Mouse (Mus musculus) neural tube, embryonic 14.5 days (tissue): ENCODE data around the gene Eif4g3. TPM values are rescaled to one million over a fixed set of nuclear protein-coding genes. Genes with fewer than 3 reads are reported as not detected.
A peak's percentile ranks its signal among the peaks of the same experiment; 100 is the strongest.

Source experiments
- ATAC-seq: fragments of 200-750 bp; cut with Nextera tagmentation; 2 replicates; pipeline ENCODE4 v1.8.0; 2017; ENCODE audit warnings: low read depth, mild to moderate bottlenecking, moderate TSS enrichment, moderate library complexity
- H3K27ac ChIP-seq: fragments of 300-500 bp; sonication (generic); 2 replicates; pipeline ENCODE4 v1.5.1; 2014; ENCODE audit warnings: low read depth, mild to moderate bottlenecking, control low read depth, low read length, moderate library complexity, mixed read lengths
- H3K27me3 ChIP-seq: fragments of 300-500 bp; sonication (generic); 2 replicates; pipeline ENCODE4 v1.6.1; 2014; ENCODE audit warnings: low read length; ENCODE audit not compliant: control insufficient read depth, insufficient read depth
- H3K36me3 ChIP-seq: fragments of 300-500 bp; sonication (generic); 2 replicates; pipeline ENCODE4 v1.6.1; 2014; ENCODE audit warnings: low read length, mixed read lengths; ENCODE audit not compliant: control insufficient read depth, insufficient read depth
- H3K4me1 ChIP-seq: fragments of 300-500 bp; sonication (generic); 2 replicates; pipeline ENCODE4 v1.6.1; 2014; ENCODE audit warnings: low read length; ENCODE audit not compliant: control insufficient read depth, insufficient read depth
- H3K4me2 ChIP-seq: fragments of 300-500 bp; sonication (generic); 2 replicates; pipeline ENCODE4 v1.6.1; 2014; ENCODE audit warnings: mild to moderate bottlenecking, low read depth, low read length, control low read depth
- H3K4me3 ChIP-seq: fragments of 300-500 bp; sonication (generic); 2 replicates; pipeline ENCODE4 v1.5.1; 2014; ENCODE audit warnings: low read depth, low read length, control low read depth, mixed read lengths
- H3K9ac ChIP-seq: fragments of 300-500 bp; sonication (generic); replicated peaks from 2 replicates; pipeline ENCODE4 v1.6.1; 2014; ENCODE audit warnings: low read depth, mild to moderate bottlenecking, control low read depth, low read length, mixed read lengths
- H3K9me3 ChIP-seq: fragments of 300-500 bp; sonication (generic); 2 replicates; pipeline ENCODE4 v1.6.1; 2016; ENCODE audit warnings: low read length; ENCODE audit not compliant: control insufficient read depth
- WGBS: fragments of 180-500 bp; shearing (Covaris S2); extraction: QIAGEN DNeasy Blood & Tissue Kit; methylation state at CpG from one replicate; pipeline ENCODE4 v1.1.7; 2014; 5-methylcytosine and 5-hydroxymethylcytosine counted together
- polyA plus RNA-seq: library from polyadenylated mRNA; unstranded; fragments of >200 nt; fragmentation: Nextera tagmentation; extraction: Ambion mirVana; gene quantifications from 2 replicates; pipeline ENCODE4 v1.2.1, GENCODE M21; 2014

The Eif4g3 gene
- polyA plus RNA-seq, 1 experiment from 2014 or later, result 71.4 TPM

DNA sequence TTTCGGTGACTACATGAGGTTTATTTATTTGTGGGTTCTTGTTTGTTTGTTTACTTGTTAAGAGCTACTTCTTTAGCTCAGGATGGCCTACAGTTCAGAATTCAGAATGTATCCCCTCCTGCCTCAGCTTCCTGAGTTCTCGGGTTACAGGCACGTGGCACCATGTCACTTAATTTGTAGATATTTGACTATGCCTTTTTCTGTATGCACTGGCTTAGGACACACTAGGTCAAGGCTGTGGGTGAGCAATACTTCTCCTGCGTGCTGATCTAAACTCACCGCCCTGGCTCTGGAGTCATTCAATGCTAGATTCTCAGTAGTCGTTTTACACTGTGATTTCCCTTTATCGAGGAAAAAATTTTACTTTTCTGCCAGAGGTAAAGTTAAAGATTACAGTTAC is 227.9 kb downstream of the Eif4g3 start:
- ATAC-seq, result no peak
- no peak overlapping the region for H3K9ac ChIP-seq
- H3K36me3 ChIP-seq, result peaks cover 32% of the 10 kb centered on the region
- no peaks in the 10 kb centered on the region for H3K9me3 ChIP-seq
- H3K4me3 ChIP-seq, result no peak overlapping the region
- peaks cover 19% of the 10 kb centered on the region for H3K4me1 ChIP-seq
- WGBS, result 89% methylated on average over 7 of the region's 7 CpGs
- no peak overlapping the region for H3K4me2 ChIP-seq
- no peaks in the 10 kb centered on the region for H3K27me3 ChIP-seq
- no peak overlapping the region for H3K27ac ChIP-seq

- no peak for ATAC-seq
- Histone ChIP-seq H3K27ac (no peak overlapping the region), H3K4me1 (peaks cover 18% of the 10 kb centered on the region), H3K9me3 (no peaks in the 10 kb centered on the region), H3K4me3 (no peak overlapping the region), H3K27me3 (no peaks in the 10 kb centered on the region), H3K36me3 (peaks cover 38% of the 10 kb centered on the region), H3K4me2 (no peak overlapping the region), H3K9ac (no peak overlapping the region)
- 91% methylated on average over 5 of the region's 5 CpGs for WGBS
Measured at GRCm38 (mm10) chr4:138221406-138221805, 228.6 kb downstream of the Eif4g3 start.

GRCm38 (mm10) chr4:138222396-138222795 is 229.6 kb downstream of the Eif4g3 start:
- no peaks in the 10 kb centered on the region for H3K27me3 ChIP-seq
- H3K4me2 ChIP-seq, result no peak overlapping the region
- no peak for ATAC-seq
- H3K9me3 ChIP-seq, result no peaks in the 10 kb centered on the region
- 89% methylated on average over 5 of the region's 5 CpGs for WGBS
- peaks cover 46% of the 10 kb centered on the region for H3K36me3 ChIP-seq
- H3K4me3 ChIP-seq, result no peak overlapping the region
- H3K9ac ChIP-seq, result no peak overlapping the region
- H3K27ac ChIP-seq, result no peak overlapping the region
- H3K4me1 ChIP-seq, result peaks cover 18% of the 10 kb centered on the region

DNA sequence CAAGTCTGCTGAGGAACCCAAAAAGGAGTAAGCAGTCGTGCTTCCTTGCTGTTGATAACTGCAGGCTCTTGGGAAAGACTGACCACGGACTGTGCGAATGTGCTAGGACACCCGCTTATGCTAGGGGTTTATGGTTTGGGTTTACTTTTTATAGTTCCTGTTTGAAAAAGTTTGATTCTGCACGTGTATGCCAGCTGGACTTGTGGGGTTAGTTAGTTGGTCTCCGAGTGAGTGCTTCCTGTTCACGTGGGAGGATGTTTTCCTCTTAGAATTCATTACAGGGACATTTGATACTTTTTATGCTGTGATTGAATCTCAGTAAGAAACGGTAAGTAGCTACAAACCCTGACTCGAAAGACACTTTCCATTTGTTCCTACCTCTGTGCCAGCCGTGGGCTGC is 230.8 kb downstream of the Eif4g3 start:
- no peak for ATAC-seq
- Histone ChIP-seq H3K27me3 (no peaks in the 10 kb centered on the region), H3K4me1 (peaks cover 9% of the 10 kb centered on the region), H3K27ac (no peak overlapping the region), H3K9ac (no peak overlapping the region), H3K36me3 (peaks cover 56% of the 10 kb centered on the region), H3K4me2 (no peak overlapping the region), H3K9me3 (no peaks in the 10 kb centered on the region), H3K4me3 (no peak overlapping the region)
- WGBS, result 88% methylated on average over 10 of the region's 10 CpGs

DNA sequence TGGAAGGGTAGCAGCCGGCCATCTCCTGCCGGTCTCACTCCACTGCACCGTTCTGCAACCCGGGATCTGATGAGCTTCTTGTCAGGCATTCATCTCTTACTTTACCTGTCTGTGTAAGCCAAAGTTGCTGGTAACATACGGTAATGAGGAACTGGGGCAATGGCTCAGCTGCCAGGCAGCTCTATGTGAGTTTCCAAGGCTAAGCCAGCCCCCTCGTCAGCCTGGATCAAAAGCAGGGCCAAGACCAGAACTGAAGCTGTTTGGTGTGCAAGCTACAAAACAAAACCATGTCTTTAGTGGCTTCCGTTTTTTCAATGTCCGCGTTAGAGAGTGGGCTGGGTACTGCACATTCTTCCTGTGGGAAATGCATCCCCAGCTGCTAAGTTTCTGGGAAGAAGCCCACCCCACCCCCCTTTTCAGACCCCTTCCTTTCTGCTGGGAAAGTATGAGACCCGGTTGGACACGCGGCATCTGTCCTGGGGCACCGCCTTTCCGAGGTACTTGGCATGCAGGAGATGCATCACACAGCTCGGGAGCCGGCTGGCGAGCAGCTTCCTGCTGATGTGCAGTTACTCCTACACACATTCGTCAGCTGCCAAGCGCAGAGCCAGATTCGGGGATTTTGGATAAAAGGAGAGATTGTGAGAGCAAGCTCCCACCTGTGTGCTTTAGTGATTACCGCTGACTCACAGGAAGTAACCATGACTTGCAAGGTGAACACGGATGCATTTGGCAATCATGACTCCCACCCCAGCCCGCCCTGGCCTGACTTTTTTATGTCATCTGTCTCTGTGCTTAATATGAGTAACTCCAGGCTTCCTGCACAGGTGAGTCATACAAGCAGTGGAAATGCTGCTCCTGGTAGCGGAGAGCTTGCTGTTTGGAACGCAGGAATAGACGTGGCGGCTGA is 254.2 kb downstream of the Eif4g3 start:
- no peak overlapping the region for H3K9ac ChIP-seq
- H3K9me3 ChIP-seq, result no peaks in the 10 kb centered on the region
- 61% methylated on average over 27 of the region's 27 CpGs for WGBS
- H3K36me3 ChIP-seq, result peaks cover 28% of the 10 kb centered on the region
- no peak overlapping the region for H3K4me2 ChIP-seq
- no peak for ATAC-seq
- H3K27me3 ChIP-seq, result no peaks in the 10 kb centered on the region
- H3K4me3 ChIP-seq, result no peak overlapping the region
- no peak overlapping the region for H3K27ac ChIP-seq
- peaks cover 18% of the 10 kb centered on the region for H3K4me1 ChIP-seq

GRCm38 (mm10) chr4:138250088-138250960 is 257.5 kb downstream of the Eif4g3 start, which contains the start of the genes Sh2d5 and Kif17:
TSS of gene Sh2d5 (plus strand) at chr4:138250403.
TSS of gene Kif17 (plus strand) at chr4:138250435.
- peak within 1 kb of the TSS; percentile 64 for H3K27ac ChIP-seq
- peaks cover 4% of the 10 kb centered on the region; the same call in 1 of the 2 replicates for H3K36me3 ChIP-seq
- no peaks in the 10 kb centered on the region for H3K27me3 ChIP-seq
- WGBS, result under 1% methylated on average over 61 of the region's 74 CpGs
- peak within 1 kb of the TSS; percentile 69 for H3K9ac ChIP-seq
- peak within 1 kb of the TSS; percentile 57 for H3K4me3 ChIP-seq
- peak; percentile 92 for ATAC-seq
- peak within 1 kb of the TSS; percentile 89 for H3K4me2 ChIP-seq
- peaks cover 24% of the 10 kb centered on the region for H3K4me1 ChIP-seq
- no peaks in the 10 kb centered on the region for H3K9me3 ChIP-seq

GRCm38 (mm10) chr4:138251819-138252218 is 259.0 kb downstream of the Eif4g3 start:
- Histone ChIP-seq H3K36me3 (no peaks in the 10 kb centered on the region), H3K4me3 (peak overlapping the region; percentile 57), H3K27ac (peak overlapping the region; percentile 44; the same call in 1 of the 2 replicates), H3K4me1 (peaks cover 24% of the 10 kb centered on the region), H3K9me3 (no peaks in the 10 kb centered on the region), H3K27me3 (no peaks in the 10 kb centered on the region), H3K9ac (peak overlapping the region; percentile 53), H3K4me2 (peak overlapping the region; percentile 89)
- no peak for ATAC-seq
- 1% methylated on average over 14 of the region's 14 CpGs for WGBS

DNA sequence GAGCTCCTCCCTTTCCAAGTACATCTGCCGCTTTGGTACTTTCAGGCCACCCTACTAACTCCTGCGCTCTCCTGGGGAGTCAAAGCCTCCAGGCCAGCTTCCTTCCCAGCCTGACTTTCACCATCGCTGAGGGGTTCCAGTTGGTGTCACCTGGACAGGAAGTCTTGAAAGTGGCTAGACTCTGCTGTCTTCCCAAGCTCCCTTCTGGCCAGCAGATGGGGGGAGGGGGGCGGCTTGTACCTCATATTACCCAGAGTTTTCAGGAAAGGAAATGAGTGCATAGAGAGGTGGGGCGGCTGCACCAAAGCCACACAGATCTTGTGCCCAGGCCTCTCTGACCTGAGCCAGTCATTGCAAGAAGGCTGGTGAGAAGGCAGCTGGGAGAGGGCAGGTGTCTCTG is 259.4 kb downstream of the Eif4g3 start:
- Histone ChIP-seq H3K4me1 (peaks cover 24% of the 10 kb centered on the region), H3K36me3 (no peaks in the 10 kb centered on the region)

More for the DNA sequence above, 259.4 kb downstream of the Eif4g3 start:
- no peak for ATAC-seq
- Histone ChIP-seq H3K27ac (no peak overlapping the region), H3K9me3 (no peaks in the 10 kb centered on the region), H3K27me3 (no peaks in the 10 kb centered on the region), H3K9ac (peak overlapping the region; percentile 53), H3K4me3 (peak overlapping the region; percentile 57), H3K4me2 (peak overlapping the region; percentile 89)
- 12% methylated on average over 5 of the region's 5 CpGs for WGBS
